Mouse (Mus musculus) limb, embryonic 10.5 days (tissue): ENCODE results near the gene Zfp276. TPM values are rescaled to one million over a fixed set of nuclear protein-coding genes. Genes with fewer than 3 reads are reported as not detected.
"Not testable (repeated sequence)": the region's sequence is repeated elsewhere in the genome, so short reads cannot be mapped to it uniquely, and the experiment has no call there.

Experiments
- DNase-seq: peaks from one replicate; pipeline ENCODE4 v3.0.0-alpha.2; 2017; ENCODE audit warnings: low spot score
- H3K27ac ChIP-seq: fragments of 300-500 bp; sonication (generic); 2 replicates; pipeline ENCODE4 v1.5.1; 2016; ENCODE audit warnings: mild to moderate bottlenecking
- H3K27me3 ChIP-seq: fragments of 300-500 bp; sonication (generic); 2 replicates; pipeline ENCODE4 v1.6.1; 2016; ENCODE audit warnings: low read depth, mild to moderate bottlenecking; ENCODE audit not compliant: poor library complexity, severe bottlenecking
- H3K36me3 ChIP-seq: fragments of 300-500 bp; sonication (generic); 2 replicates; pipeline ENCODE4 v1.6.1; 2016; ENCODE audit warnings: mild to moderate bottlenecking, moderate library complexity
- H3K4me1 ChIP-seq: fragments of 300-500 bp; sonication (generic); 2 replicates; pipeline ENCODE4 v1.6.1; 2016
- H3K4me3 ChIP-seq: fragments of 300-500 bp; sonication (generic); 2 replicates; pipeline ENCODE4 v1.5.1; 2016; ENCODE audit warnings: mild to moderate bottlenecking, moderate library complexity
- H3K9me3 ChIP-seq: fragments of 300-500 bp; sonication (generic); replicated peaks from 2 replicates; pipeline ENCODE4 v1.6.1; 2016; ENCODE audit warnings: mild to moderate bottlenecking
- WGBS: fragments of 180-500 bp; shearing (Covaris S2); methylation state at CpG from one replicate; pipeline ENCODE4 v1.1.7; 2016; 5-methylcytosine and 5-hydroxymethylcytosine counted together
- polyA plus RNA-seq: library from polyadenylated mRNA; unstranded; fragments of >200 nt; fragmentation: Nextera tagmentation; extraction: Ambion mirVana; gene quantifications from 2 replicates; pipeline ENCODE4 v1.2.1, GENCODE M21; 2016

The Zfp276 gene
- 23.9 and 27.9 TPM in 2 replicates for polyA plus RNA-seq

- Histone ChIP-seq H3K9me3 (no peaks in the 10 kb centered on the region), H3K27me3 (no peaks in the 10 kb centered on the region), H3K4me3 (peak within 1 kb of the TSS; percentile 86), H3K27ac (peak within 1 kb of the TSS; percentile 92), H3K4me1 (peaks cover 34% of the 10 kb centered on the region), H3K36me3 (peaks cover 65% of the 10 kb centered on the region)
- peak; percentile 91 for DNase-seq
- under 1% methylated on average over 99 of the region's 99 CpGs for WGBS
These were observed at the start of gene Zfp276, which contains the start of gene Vps9d1 for GRCm38 (mm10) chr8:123254099-123254885. Gene Zfp276, plus strand, starts transcription at chr8:123254195. Gene Vps9d1, minus strand, starts transcription at chr8:123254348.

- Histone ChIP-seq H3K27me3 (no peaks in the 10 kb centered on the region), H3K9me3 (no peaks in the 10 kb centered on the region), H3K36me3 (peaks cover 44% of the 10 kb centered on the region), H3K27ac (peak overlapping the region; percentile 88), H3K4me3 (peak overlapping the region; percentile 98), H3K4me1 (peaks cover 29% of the 10 kb centered on the region)
- no peak for DNase-seq
- 52% methylated on average over 10 of the region's 10 CpGs for WGBS
These were observed 42.1 kb upstream of the Zfp276 start for GRCm38 (mm10) chr8:123211876-123212275.

GRCm38 (mm10) chr8:123212321-123213117 lies 41.5 kb upstream of the Zfp276 start, which contains the start of the genes Chmp1a and Spata33:
Gene Chmp1a, minus strand, starts transcription at chr8:123212763.
Gene Spata33, plus strand, starts transcription at chr8:123212832.
- H3K9me3 ChIP-seq, result no peaks in the 10 kb centered on the region
- no peaks in the 10 kb centered on the region for H3K27me3 ChIP-seq
- DNase-seq, result peak; percentile 99
- peaks cover 38% of the 10 kb centered on the region for H3K36me3 ChIP-seq
- WGBS, result under 1% methylated on average over 76 of the region's 76 CpGs
- peak within 1 kb of the TSS; percentile 98 for H3K4me3 ChIP-seq
- H3K4me1 ChIP-seq, result peaks cover 29% of the 10 kb centered on the region
- peak within 1 kb of the TSS; percentile 88 for H3K27ac ChIP-seq

- Histone ChIP-seq H3K4me1 (peaks cover 29% of the 10 kb centered on the region), H3K27me3 (no peaks in the 10 kb centered on the region), H3K27ac (peak overlapping the region; percentile 88), H3K4me3 (peak overlapping the region; percentile 98), H3K36me3 (peaks cover 31% of the 10 kb centered on the region), H3K9me3 (no peaks in the 10 kb centered on the region)
- no peak for DNase-seq
- WGBS, result 16% methylated on average over 22 of the region's 22 CpGs
These were observed 40.8 kb upstream of the Zfp276 start for GRCm38 (mm10) chr8:123213118-123213772.

- Histone ChIP-seq H3K9me3 (no peaks in the 10 kb centered on the region), H3K4me1 (peaks cover 29% of the 10 kb centered on the region), H3K4me3 (no peak overlapping the region), H3K27ac (no peak overlapping the region), H3K27me3 (no peaks in the 10 kb centered on the region), H3K36me3 (peaks cover 9% of the 10 kb centered on the region; the same call in 1 of the 2 replicates)
- no peak for DNase-seq
- 88% methylated on average over 3 of the region's 3 CpGs for WGBS
These were observed 38.6 kb upstream of the Zfp276 start for GRCm38 (mm10) chr8:123215430-123215829.

DNA sequence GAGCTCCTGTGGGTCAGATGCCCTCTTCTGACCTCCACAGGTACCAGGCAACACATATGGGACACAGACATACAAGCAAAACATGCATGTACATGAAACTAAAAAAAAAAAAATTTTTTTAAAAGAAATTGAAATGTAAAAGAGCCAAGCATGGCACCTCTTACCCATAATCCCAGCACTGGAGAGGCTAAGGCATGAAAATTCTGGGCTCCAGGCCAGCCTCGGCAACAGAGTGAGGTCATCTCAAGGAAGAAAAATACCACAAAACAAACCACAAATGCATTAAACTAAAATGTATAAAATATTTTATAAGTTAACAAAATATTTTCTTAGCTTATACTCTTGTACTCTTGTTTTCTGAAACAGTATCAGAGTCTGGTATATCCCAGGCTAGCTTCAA lies 33.1 kb upstream of the Zfp276 start:
- Histone ChIP-seq H3K27ac (no peak overlapping the region), H3K36me3 (no peaks in the 10 kb centered on the region), H3K4me1 (peaks cover 18% of the 10 kb centered on the region), H3K9me3 (no peaks in the 10 kb centered on the region), H3K4me3 (no peak overlapping the region), H3K27me3 (no peaks in the 10 kb centered on the region)
- WGBS, result 93% methylated on average over 1 of the region's 1 CpGs
- DNase-seq, result no peak

DNA sequence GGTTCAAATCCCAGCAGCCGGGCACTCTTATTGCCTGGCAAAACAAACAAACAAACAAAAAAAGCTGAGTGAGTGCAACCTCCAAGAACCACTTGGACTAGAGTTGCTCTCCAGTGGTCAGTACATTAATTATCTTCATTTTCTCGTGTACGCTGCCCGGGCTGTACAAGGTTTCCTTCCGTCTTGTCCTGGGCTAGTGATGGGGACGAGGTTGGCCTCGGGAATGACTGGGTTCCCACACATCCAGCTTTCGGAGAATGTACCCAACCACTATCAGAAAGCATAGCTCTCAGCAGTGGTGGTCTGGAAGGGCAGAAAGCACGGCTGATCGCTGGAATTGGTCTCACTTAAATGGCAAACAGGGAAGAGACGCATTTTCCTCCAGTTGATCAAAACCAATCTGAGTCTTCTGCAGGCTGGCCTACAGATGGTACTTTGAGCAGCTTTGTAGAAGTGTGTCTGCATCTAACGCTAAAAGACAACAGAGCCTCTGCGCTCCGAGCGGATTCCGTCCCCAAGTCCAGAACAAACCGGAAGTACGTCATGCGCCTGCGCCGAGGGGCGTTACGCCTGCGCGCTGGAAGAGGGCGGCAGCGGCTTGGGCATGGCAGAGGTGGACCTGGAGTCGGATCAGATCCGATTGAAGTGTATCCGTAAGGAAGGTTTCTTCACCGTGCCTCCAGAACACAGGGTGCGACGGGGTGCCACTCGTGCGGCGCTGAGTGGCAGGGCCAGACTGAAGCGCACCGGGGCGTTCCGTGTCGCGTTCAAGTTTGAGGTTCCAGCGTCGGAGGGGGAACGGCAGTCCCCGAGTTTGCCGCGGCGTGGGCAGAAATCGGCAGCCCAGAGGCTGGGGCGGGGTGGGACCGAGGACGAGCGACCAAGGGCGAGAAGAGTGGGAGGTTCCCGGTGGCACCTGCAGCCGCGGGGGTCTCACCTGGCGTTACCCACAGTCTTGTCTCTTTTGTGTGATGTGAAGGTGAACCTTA lies 29.4 kb upstream of the Zfp276 start, which contains the start of gene Cdk10:
TSS of gene Cdk10 (plus strand) at position 565 of the 989 bp plus-strand sequence.
- Histone ChIP-seq H3K27me3 (no peaks in the 10 kb centered on the region), H3K36me3 (peaks cover 35% of the 10 kb centered on the region), H3K9me3 (no peaks in the 10 kb centered on the region), H3K4me3 (peak within 1 kb of the TSS; percentile 93), H3K4me1 (peaks cover 18% of the 10 kb centered on the region), H3K27ac (peak within 1 kb of the TSS; percentile 84)
- peak; percentile 96 for DNase-seq
- WGBS, result 4% methylated on average over 59 of the region's 59 CpGs

GRCm38 (mm10) chr8:123228416-123228815 lies 25.6 kb upstream of the Zfp276 start:
- no peak overlapping the region for H3K4me3 ChIP-seq
- H3K27me3 ChIP-seq, result peaks cover 19% of the 10 kb centered on the region
- no peak for DNase-seq
- WGBS, result 96% methylated on average over 1 of the region's 1 CpGs
- peaks cover 18% of the 10 kb centered on the region for H3K4me1 ChIP-seq
- H3K9me3 ChIP-seq, result no peaks in the 10 kb centered on the region
- H3K36me3 ChIP-seq, result peaks cover 46% of the 10 kb centered on the region
- H3K27ac ChIP-seq, result no peak overlapping the region

DNA sequence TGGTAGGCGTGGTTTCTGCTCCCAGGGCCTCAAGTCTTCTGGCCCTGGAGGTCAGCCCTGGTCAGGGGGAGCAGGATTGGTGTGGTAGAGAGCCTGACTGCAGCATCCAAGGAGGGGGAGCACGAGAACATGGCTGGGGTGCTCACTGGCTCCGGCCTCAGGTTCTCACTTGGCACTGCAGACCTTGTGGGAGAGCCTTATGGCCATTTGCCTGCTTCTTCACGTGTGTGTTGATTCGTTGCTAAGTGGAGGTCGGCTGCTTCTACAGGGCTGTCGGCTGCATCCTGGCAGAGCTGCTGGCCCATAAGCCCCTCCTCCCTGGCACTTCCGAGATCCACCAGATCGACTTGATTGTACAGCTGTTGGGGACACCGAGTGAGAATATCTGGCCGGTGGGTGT lies 23.7 kb upstream of the Zfp276 start:
- H3K27me3 ChIP-seq, result peaks cover 38% of the 10 kb centered on the region
- not testable (repeated sequence) for H3K4me3 ChIP-seq, H3K9me3 ChIP-seq, H3K27ac ChIP-seq, DNase-seq
- peaks cover 46% of the 10 kb centered on the region for H3K36me3 ChIP-seq
- WGBS, result 92% methylated on average over 11 of the region's 11 CpGs
- H3K4me1 ChIP-seq, result peaks cover 17% of the 10 kb centered on the region

GRCm38 (mm10) chr8:123231742-123232141 lies 22.3 kb upstream of the Zfp276 start:
- H3K27ac ChIP-seq, result no peak overlapping the region
- H3K4me1 ChIP-seq, result peaks cover 24% of the 10 kb centered on the region
- 63% methylated on average over 5 of the region's 5 CpGs for WGBS
- DNase-seq, result no peak
- peaks cover 39% of the 10 kb centered on the region for H3K36me3 ChIP-seq
- no peak overlapping the region for H3K4me3 ChIP-seq
- H3K9me3 ChIP-seq, result no peaks in the 10 kb centered on the region
- peaks cover 52% of the 10 kb centered on the region for H3K27me3 ChIP-seq

- Histone ChIP-seq H3K9me3 (no peaks in the 10 kb centered on the region), H3K27me3 (peaks cover 58% of the 10 kb centered on the region), H3K4me1 (peaks cover 27% of the 10 kb centered on the region), H3K4me3 (no peak overlapping the region), H3K27ac (no peak overlapping the region), H3K36me3 (peaks cover 31% of the 10 kb centered on the region)
- no peak for DNase-seq
- WGBS, result 27% methylated on average over 7 of the region's 7 CpGs
These were observed 21.4 kb upstream of the Zfp276 start for GRCm38 (mm10) chr8:123232553-123232952.
